Mouse (Mus musculus) embryonic facial prominence, embryonic 12.5 days (tissue): ENCODE results near the gene Slc24a4. TPM values are rescaled to one million over a fixed set of nuclear protein-coding genes. Genes with fewer than 3 reads are reported as not detected.

ENCODE experiments used
- ATAC-seq: fragments of 200-750 bp; cut with Nextera tagmentation; 2 replicates; pipeline ENCODE4 v1.8.0; 2017; ENCODE audit not compliant: insufficient number of reproducible peaks, insufficient read depth, low FRiP score, low TSS enrichment
- H3K27ac ChIP-seq: fragments of 300-500 bp; sonication (generic); 2 replicates; pipeline ENCODE4 v1.5.1; 2016; ENCODE audit warnings: mild to moderate bottlenecking
- H3K27me3 ChIP-seq: fragments of 300-500 bp; sonication (generic); 2 replicates; pipeline ENCODE4 v1.6.1; 2016; ENCODE audit warnings: mild to moderate bottlenecking, moderate library complexity
- H3K36me3 ChIP-seq: fragments of 300-500 bp; sonication (generic); 2 replicates; pipeline ENCODE4 v1.6.1; 2016; ENCODE audit warnings: mild to moderate bottlenecking
- H3K4me1 ChIP-seq: fragments of 300-500 bp; sonication (generic); 2 replicates; pipeline ENCODE4 v1.6.1; 2016
- H3K4me2 ChIP-seq: fragments of 300-500 bp; sonication (generic); replicated peaks from 2 replicates; pipeline ENCODE4 v1.6.1; 2016; ENCODE audit warnings: mild to moderate bottlenecking, moderate library complexity
- H3K4me3 ChIP-seq: fragments of 300-500 bp; sonication (generic); 2 replicates; pipeline ENCODE4 v1.5.1; 2016; ENCODE audit warnings: mild to moderate bottlenecking
- H3K9ac ChIP-seq: fragments of 300-500 bp; sonication (generic); 2 replicates; pipeline ENCODE4 v1.6.1; 2016; ENCODE audit warnings: mild to moderate bottlenecking, moderate library complexity
- H3K9me3 ChIP-seq: fragments of 300-500 bp; sonication (generic); 2 replicates; pipeline ENCODE4 v1.6.1; 2016; ENCODE audit warnings: mild to moderate bottlenecking, moderate library complexity
- WGBS: fragments of 180-500 bp; shearing (Covaris S2); methylation state at CpG from one replicate; pipeline ENCODE4 v1.1.7; 2016; 5-methylcytosine and 5-hydroxymethylcytosine counted together
- polyA plus RNA-seq: library from polyadenylated mRNA; unstranded; fragments of >200 nt; fragmentation: Nextera tagmentation; extraction: Ambion mirVana; gene quantifications from 2 replicates; pipeline ENCODE4 v1.2.1, GENCODE M21; 2016

Gene Slc24a4
- polyA plus RNA-seq, 1 experiment from 2014 or later: 0.75 TPM

DNA sequence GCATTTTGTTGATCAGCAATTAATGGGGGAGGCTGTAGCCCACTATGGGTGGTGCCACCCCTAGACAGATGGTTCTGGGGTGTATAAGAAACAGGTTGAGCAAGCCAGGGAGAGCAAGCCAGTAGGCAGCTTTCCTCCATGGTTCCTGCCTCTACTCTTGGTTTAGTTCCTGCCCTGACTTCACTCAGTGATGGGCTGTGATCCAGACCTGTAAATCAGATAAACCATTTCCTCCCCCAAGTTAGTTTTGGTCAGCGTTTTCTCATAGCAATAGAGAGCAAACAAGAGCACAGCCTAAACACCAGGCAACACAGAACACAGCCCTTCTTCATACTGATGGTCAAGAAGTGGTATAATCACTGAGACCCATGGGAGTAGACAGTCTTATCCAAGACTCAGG lies 173.1 kb downstream of the Slc24a4 start:
- no peak for ATAC-seq
- 67% methylated on average over 1 of the region's 1 CpGs for WGBS
- Histone ChIP-seq H3K9ac (no peak overlapping the region), H3K27me3 (no peaks in the 10 kb centered on the region), H3K4me3 (no peak overlapping the region), H3K4me2 (no peak overlapping the region), H3K27ac (no peak overlapping the region), H3K4me1 (peaks cover 23% of the 10 kb centered on the region), H3K9me3 (no peaks in the 10 kb centered on the region), H3K36me3 (no peaks in the 10 kb centered on the region)

DNA sequence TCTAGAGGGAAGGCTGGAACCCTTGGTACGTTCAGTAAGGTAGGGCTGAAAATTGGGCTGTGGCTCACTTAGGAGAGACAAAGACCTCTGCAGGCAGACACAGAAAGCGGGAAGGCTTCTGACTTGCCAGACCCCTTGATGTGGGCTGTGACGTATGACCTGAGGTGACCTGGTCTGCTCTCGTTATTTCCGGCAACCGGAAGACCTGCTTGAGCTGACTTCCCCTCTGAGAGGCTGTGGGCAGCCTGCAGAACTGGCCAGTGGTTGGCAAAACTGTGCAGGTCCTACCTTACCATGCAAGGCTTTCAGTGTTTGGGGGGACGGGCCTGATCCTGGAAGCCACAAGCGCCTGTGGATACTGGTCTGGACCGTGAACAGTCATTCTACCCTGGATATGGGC lies 173.8 kb downstream of the Slc24a4 start:
- no peak for ATAC-seq
- Histone ChIP-seq H3K27me3 (no peaks in the 10 kb centered on the region), H3K9ac (no peak overlapping the region), H3K36me3 (no peaks in the 10 kb centered on the region), H3K4me2 (no peak overlapping the region), H3K4me1 (peaks cover 23% of the 10 kb centered on the region), H3K27ac (no peak overlapping the region), H3K4me3 (no peak overlapping the region), H3K9me3 (no peaks in the 10 kb centered on the region)
- 77% methylated on average over 9 of the region's 9 CpGs for WGBS

DNA sequence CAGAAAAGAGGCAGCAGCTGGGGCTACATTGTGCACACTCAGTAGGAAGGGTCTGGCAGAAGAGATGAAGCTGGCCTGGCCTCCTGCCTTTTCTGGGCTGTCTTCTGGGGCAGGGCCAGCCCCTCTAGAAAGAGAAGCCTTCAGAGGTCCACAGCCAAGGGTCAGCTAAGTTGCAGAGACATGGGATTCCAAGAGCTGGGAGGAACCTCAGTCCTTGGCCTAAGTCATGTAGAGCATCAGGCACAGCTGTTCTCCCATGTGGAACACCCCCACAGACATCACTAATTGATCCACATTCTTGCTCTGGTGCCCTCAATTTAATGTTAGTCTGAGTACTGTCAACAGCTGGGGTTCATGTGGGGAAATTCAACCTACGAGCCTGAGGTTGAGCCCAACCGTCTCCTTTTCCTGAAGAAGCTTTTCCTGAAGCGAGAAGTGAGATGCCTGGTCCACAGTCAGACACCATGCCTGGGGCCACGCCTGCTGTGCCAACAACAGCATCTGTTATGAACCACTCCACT lies 174.4 kb downstream of the Slc24a4 start:
- Histone ChIP-seq H3K36me3 (no peaks in the 10 kb centered on the region), H3K9ac (no peak overlapping the region), H3K9me3 (no peaks in the 10 kb centered on the region), H3K4me3 (no peak overlapping the region), H3K4me1 (peaks cover 26% of the 10 kb centered on the region), H3K27ac (no peak overlapping the region), H3K4me2 (no peak overlapping the region), H3K27me3 (no peaks in the 10 kb centered on the region)
- ATAC-seq: no peak
- WGBS: 53% methylated on average over 4 of the region's 4 CpGs

DNA sequence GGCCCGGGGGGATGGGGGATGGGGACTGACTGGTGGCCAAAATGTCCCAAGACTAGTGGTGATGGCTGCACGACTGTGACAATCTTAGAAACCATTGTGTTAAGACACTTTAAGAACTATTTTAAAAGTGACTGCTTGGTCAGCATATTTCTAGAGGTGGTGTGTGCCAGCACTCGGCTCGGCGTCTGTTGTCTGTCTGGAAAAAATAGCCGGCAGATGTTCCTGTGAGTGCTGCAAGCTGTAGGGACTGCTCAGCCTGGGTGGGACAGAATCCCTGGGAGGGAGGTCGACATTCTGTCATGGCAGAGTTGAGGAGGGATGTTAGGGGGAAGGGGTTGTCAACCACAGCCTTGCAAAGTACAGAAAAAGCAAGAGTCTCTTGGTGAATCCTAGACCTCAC lies 175.3 kb downstream of the Slc24a4 start:
- H3K4me1 ChIP-seq: peaks cover 32% of the 10 kb centered on the region
- H3K9me3 ChIP-seq: no peaks in the 10 kb centered on the region
- 34% methylated on average over 7 of the region's 7 CpGs for WGBS
- ATAC-seq: no peak
- no peaks in the 10 kb centered on the region for H3K27me3 ChIP-seq
- H3K4me3 ChIP-seq: no peak overlapping the region
- no peak overlapping the region for H3K27ac ChIP-seq
- H3K9ac ChIP-seq: no peak overlapping the region
- H3K4me2 ChIP-seq: no peak overlapping the region
- no peaks in the 10 kb centered on the region for H3K36me3 ChIP-seq

DNA sequence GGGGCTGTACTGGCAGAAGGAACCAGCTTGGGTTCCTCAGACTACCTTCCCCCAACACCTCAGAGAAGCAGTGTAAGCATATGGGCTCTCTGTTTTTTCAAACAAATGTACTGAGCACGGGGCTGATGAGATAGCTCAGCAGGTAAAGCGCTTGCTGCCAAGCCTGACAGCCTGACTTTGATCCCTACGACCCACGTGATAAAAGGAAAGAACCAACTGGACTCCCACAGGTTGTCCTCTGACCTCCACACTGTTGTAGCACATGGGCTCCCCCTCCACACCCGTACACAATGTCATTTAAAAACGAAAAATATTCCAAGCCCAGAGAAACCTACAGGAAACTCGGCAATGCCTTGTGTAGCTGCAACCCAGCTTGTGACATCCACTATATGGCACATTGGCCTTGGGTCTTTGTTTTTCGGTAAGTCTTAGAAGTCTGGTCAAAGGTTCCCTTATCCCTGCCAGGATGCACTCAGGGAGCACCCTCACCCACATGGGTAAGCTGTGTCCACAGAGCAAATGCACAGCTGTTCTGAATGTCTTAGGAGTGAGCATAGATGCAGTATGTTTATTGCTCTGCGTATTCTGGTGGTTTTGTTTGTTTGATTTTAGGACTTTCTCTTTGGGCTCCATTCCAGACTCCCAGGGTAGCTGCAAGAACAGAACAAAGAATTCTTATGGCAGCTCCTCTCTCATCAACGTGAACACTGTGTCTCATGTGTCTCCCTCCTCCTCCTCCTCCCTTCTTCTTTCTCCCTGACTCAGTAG lies 176.7 kb downstream of the Slc24a4 start:
- Histone ChIP-seq H3K9me3 (no peaks in the 10 kb centered on the region), H3K36me3 (no peaks in the 10 kb centered on the region), H3K27ac (no peak overlapping the region), H3K9ac (no peak overlapping the region), H3K4me2 (no peak overlapping the region), H3K4me1 (peaks cover 32% of the 10 kb centered on the region), H3K27me3 (no peaks in the 10 kb centered on the region), H3K4me3 (no peak overlapping the region)
- 57% methylated on average over 10 of the region's 10 CpGs for WGBS
- ATAC-seq: no peak

DNA sequence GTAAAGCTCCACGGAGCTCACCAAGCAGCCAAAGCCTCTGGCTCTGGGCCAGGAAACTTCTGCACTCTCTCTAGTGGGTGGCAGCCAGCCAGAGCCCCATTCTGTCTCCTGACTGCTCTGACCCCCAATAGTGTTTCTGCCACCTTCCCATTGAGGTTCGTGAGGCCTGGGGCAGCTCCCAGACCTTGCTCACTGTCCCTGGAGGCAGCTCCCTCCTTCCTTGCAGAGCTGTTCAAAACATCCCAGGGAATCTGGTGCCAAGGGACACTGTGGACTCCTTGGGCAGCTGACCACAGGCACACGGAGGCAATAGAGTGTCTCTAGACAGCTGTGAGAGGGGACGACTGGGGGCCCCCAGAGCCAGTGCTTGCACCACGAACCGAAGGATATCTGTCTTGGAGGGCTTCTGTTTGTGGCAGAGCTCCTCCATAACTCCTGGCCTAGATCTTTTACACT lies 179.5 kb downstream of the Slc24a4 start:
- Histone ChIP-seq H3K9ac (no peak overlapping the region), H3K4me3 (no peak overlapping the region), H3K27ac (peak overlapping the region; percentile 17; the same call in 1 of the 2 replicates), H3K9me3 (no peaks in the 10 kb centered on the region), H3K4me2 (no peak overlapping the region), H3K36me3 (no peaks in the 10 kb centered on the region), H3K4me1 (peaks cover 27% of the 10 kb centered on the region), H3K27me3 (no peaks in the 10 kb centered on the region)
- 65% methylated on average over 6 of the region's 6 CpGs for WGBS
- no peak for ATAC-seq

DNA sequence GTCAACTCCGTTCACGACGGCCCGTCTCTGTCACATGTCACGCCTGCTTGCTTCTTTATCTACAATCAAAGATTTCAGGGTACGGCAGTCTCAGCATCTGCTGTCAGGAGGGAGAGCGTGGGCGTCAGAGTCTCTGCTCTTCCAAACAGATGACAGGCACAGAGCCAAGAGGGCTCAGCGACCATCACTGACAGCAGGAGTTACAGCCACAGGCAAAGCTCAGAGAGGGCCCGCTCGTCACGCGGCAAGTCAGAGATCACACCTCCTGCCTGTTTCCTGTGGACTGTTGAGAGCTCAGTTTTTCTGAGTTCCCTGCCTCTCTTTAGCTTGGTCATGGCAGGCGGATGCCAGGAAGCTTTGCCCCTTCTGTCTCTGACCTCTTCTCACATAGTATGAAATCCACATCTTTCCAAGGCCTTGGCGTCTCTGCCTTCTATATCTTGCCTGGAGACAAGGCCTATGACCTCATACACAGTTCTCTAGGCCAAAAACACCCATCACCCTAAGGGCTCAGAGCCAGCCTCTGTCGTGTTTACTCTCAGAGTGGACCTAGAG lies 180.0 kb downstream of the Slc24a4 start:
- WGBS: 70% methylated on average over 16 of the region's 16 CpGs
- Histone ChIP-seq H3K4me2 (no peak overlapping the region), H3K9ac (no peak overlapping the region), H3K27ac (peak overlapping the region; percentile 17; the same call in 1 of the 2 replicates), H3K4me1 (peaks cover 22% of the 10 kb centered on the region), H3K4me3 (no peak overlapping the region), H3K9me3 (no peaks in the 10 kb centered on the region), H3K27me3 (no peaks in the 10 kb centered on the region), H3K36me3 (no peaks in the 10 kb centered on the region)
- no peak for ATAC-seq

DNA sequence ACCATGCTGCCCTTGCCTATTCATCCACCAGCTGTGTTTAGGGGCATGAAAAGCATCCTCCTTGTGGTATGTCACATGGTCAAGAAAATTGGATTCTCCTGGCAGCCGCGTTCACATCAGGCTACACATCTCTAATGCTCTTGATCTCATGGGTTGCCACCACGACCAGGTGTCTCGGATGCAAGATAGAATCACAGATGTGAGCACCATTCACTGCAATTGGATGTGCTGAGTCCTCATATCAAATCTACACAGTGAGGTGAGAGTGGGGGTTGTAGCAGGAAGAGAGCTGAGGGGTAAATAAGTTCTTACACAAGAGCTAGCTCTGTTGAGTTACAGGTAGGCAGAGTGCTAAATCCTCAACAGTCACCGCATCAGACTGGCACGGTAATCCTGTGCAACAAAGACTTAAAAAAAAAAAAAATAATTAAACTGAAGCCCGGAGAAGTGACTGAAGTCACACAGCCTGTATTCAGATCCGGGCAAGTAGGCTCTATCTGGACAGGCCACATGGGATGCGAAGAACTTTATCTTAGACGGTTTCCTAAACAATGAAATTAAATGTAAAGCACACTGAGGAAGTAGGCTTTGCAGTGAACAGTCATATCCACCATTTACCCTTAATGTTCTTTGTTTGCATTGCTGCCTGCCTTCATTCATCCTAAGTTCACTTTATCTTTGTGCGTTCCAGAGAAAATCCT lies 180.7 kb downstream of the Slc24a4 start:
- peaks cover 16% of the 10 kb centered on the region for H3K4me1 ChIP-seq
- ATAC-seq: no peak
- H3K27ac ChIP-seq: no peak overlapping the region

DNA sequence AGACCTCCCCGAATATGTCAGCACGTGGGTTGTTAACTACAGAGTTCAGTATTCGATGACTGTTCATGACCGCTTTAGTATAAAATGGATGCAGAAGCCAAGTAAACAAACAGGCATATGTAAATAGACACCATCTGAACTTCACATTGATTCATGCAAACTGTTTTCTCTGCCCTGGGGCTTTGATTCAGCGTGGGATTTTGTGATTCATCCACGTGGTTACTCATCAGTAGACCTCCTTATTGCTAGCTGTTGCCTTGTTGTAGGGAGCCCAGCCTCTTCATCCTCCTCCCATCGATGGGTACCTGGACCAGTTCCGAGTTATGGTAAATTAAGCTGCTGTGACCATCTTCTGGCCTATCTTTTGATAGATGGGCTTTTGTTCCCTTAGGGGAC lies 181.3 kb downstream of the Slc24a4 start:
- WGBS: 82% methylated on average over 8 of the region's 8 CpGs
- no peaks in the 10 kb centered on the region for H3K9me3 ChIP-seq
- H3K9ac ChIP-seq: no peak overlapping the region
- H3K36me3 ChIP-seq: no peaks in the 10 kb centered on the region
- no peak for ATAC-seq
- H3K27me3 ChIP-seq: no peaks in the 10 kb centered on the region
- no peak overlapping the region for H3K4me2 ChIP-seq
- peaks cover 14% of the 10 kb centered on the region for H3K4me1 ChIP-seq
- H3K27ac ChIP-seq: no peak overlapping the region
- H3K4me3 ChIP-seq: no peak overlapping the region

More for the DNA sequence above, 180.7 kb downstream of the Slc24a4 start:
- Histone ChIP-seq H3K27me3 (no peaks in the 10 kb centered on the region), H3K4me3 (no peak overlapping the region), H3K4me2 (no peak overlapping the region), H3K36me3 (no peaks in the 10 kb centered on the region), H3K9ac (no peak overlapping the region), H3K9me3 (no peaks in the 10 kb centered on the region)
- WGBS: 90% methylated on average over 11 of the region's 11 CpGs

DNA sequence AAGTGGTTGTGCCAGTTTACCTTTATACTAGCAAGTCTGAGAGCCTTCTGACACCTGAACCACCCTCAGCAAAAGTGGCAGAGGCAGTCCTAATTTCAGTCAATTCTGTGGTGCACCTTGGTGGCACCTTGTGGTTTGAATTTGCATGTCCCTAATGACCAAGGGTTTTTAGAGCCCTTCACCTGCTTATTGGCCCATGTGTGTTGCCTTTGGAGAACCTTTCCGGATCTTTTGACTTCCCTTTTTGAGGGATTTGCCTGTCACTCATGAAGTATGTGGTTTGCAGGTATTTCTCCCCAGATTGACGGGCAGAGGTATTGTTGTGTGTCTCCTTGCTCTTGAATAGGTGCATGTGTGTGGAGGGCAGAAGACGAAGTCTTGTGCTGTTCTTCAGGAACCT lies 181.7 kb downstream of the Slc24a4 start:
- Histone ChIP-seq H3K36me3 (no peaks in the 10 kb centered on the region), H3K4me3 (no peak overlapping the region), H3K27me3 (no peaks in the 10 kb centered on the region), H3K9me3 (no peaks in the 10 kb centered on the region), H3K27ac (no peak overlapping the region), H3K4me2 (no peak overlapping the region), H3K4me1 (0 out of 2 replicates have a peak, but pooled peaks cover 10% of the 10 kb centered on the region), H3K9ac (no peak overlapping the region)
- 91% methylated on average over 3 of the region's 3 CpGs for WGBS
- ATAC-seq: no peak

DNA sequence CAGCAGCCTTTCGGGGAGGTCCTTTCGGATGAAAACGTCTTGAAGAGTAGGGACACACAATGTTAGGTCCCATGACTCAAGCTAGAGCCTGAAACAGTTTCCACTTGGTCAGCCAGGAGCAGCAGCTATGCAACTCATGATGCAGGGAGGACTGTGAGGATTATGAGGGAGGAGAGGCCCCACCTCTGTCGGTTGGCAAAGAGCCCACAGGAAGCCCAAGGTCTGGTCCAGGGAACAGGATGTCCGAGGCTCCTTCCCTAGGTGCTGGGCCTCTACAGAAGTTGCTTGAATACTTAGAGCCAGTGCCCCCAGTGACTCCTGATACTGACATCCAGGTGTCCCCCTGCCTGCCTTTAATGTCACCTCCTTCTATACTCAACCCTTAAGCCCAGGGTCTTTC lies 182.9 kb downstream of the Slc24a4 start:
- Histone ChIP-seq H3K4me2 (no peak overlapping the region), H3K4me3 (no peak overlapping the region), H3K9me3 (no peaks in the 10 kb centered on the region), H3K27me3 (no peaks in the 10 kb centered on the region), H3K9ac (no peak overlapping the region), H3K27ac (no peak overlapping the region), H3K4me1 (0 out of 2 replicates have a peak, but pooled peaks cover 10% of the 10 kb centered on the region), H3K36me3 (no peaks in the 10 kb centered on the region)
- ATAC-seq: no peak
- WGBS: 85% methylated on average over 5 of the region's 5 CpGs
